Comparison of ENCODE assay signal across 8 mouse cellular contexts in the genomic region with DNA sequence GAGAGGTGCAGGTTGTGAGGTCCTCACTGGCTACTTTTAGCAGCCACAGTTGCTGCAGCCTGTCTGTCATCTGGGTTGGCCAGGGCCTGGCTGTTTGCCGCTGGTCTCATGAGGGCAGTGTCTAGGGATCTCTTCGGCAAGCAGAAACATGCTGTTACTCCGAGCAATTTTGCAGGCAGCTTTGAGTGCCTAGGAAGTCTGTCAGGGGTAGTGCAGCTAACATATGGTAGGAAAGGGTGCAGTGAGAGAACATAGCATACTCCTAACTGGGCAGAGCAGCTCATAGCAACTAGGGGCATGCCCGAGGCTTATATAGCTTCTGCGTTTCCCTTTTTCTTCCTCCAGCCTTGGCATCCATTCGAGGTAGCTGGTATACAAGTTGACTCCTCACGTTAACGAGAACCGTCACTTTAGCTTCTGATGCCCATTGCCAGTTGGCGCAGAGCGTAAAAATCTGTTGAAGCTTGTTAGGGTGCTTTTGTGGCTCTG. TPM values are rescaled to one million over a fixed set of nuclear protein-coding genes. Genes with fewer than 3 reads are reported as not detected.
DNase-seq lines count a peak whose midpoint lies in the region; ATAC-seq and TF ChIP-seq lines count a peak whose summit lies in the region.

No protein-coding gene starts in this region.

- H3K27me3 ChIP-seq in neural tube, embryonic 13.5 days, result no peaks in the 10 kb centered on the region

- TF ChIP-seq CTCF in lung, adult 2 months (IDR thresholded peaks at IDR 0.05; ENCODE audit: insufficient read depth, low read length), result no peak

- DNase-seq in cerebellum, postnatal 10 days, result peak; percentile 74 to 86
- no peak for DNase-seq in cerebellum, adult 11 months
- DNase-seq in neural tube, embryonic 10.5 days (ENCODE audit: extremely low spot score, low spot score), result no peak
- DNase-seq in heart, adult 9 months (ENCODE audit: low spot score in 2 of 2), result peak; percentile 28 to 35
- DNase-seq in layer of hippocampus, postnatal 25 days (ENCODE audit: extremely low spot score in 1 of 2, low spot score in 1 of 2), result peak; percentile 15 to 18
- DNase-seq in lung, adult 2 months, result no peak
- DNase-seq in thymus, postnatal 25 days, result no peak

- 73% methylated on average over 11 of the region's 11 CpGs for WGBS in neural tube, embryonic 13.5 days
- 77% methylated on average over 11 of the region's 11 CpGs for WGBS in lung, adult 2 months

- no peak for TF ChIP-seq POLR2A in lung, adult 2 months (IDR thresholded peaks at IDR 0.05; ENCODE audit: borderline replicate concordance, extremely low read depth, low read depth, low read length)

- no peaks in the 10 kb centered on the region for H3K36me3 ChIP-seq in neural tube, embryonic 13.5 days

- no peaks in the 10 kb centered on the region for H3K9me3 ChIP-seq in neural tube, embryonic 13.5 days

- peak overlapping the region; percentile 38 for H3K27ac ChIP-seq in neural tube, embryonic 13.5 days (replicated peaks)

- H3K4me1 ChIP-seq in neural tube, embryonic 13.5 days (replicated peaks), result peaks cover 22% of the 10 kb centered on the region
- H3K4me1 ChIP-seq in lung, adult 2 months (ENCODE audit: control insufficient read depth, insufficient read depth, low read length), result peaks cover 12% of the 10 kb centered on the region

- ATAC-seq in neural tube, embryonic 13.5 days (ENCODE audit: low read depth), result no peak

- H3K4me2 ChIP-seq in neural tube, embryonic 13.5 days, result no peak overlapping the region

- no peak overlapping the region for H3K9ac ChIP-seq in neural tube, embryonic 13.5 days

- H3K4me3 ChIP-seq in neural tube, embryonic 13.5 days, result no peak overlapping the region
- H3K4me3 ChIP-seq in lung, adult 2 months (replicated peaks; ENCODE audit: extremely low read depth, low read depth, low read length), result no peak overlapping the region

RNA-seq across cellular contexts. Expression of a gene that starts 54.7 kb away (rescaled TPM):
- 20.9 and 22.2 TPM in 2 replicates for polyA plus RNA-seq in neural tube, embryonic 13.5 days (2015; fragmentation: Nextera tagmentation; extraction: Ambion mirVana)
- total RNA-seq in layer of hippocampus, postnatal 25 days (2021), result 10 to 100 TPM; 21.8 to 22.7 TPM
- polyA plus RNA-seq in lung, adult 2 months (2012; rRNA removed), result 52.8 and 58.8 TPM in 2 replicates

Comparison
In these comparisons a context has a peak if more than half of its experiments do, and no peak if none do; other contexts are left out.
1. DNase-seq: peak in cerebellum, postnatal 10 days (2 of 2), heart, adult 9 months (2 of 2) and layer of hippocampus, postnatal 25 days (2 of 2); none in cerebellum, adult 11 months (single experiment), neural tube, embryonic 10.5 days (single experiment), lung, adult 2 months (single experiment) and thymus, postnatal 25 days (single experiment).